Mouse (Mus musculus) stomach, embryonic 15.5 days (tissue): Measurements from ENCODE around the gene Gm42417. TPM values are rescaled to one million over a fixed set of nuclear protein-coding genes. Genes with fewer than 3 reads are reported as not detected.

ENCODE experiments used
- ATAC-seq: fragments of 200-750 bp; cut with Nextera tagmentation; 2 replicates; pipeline ENCODE4 v1.8.0; 2017; ENCODE audit warnings: low read depth, moderate number of reproducible peaks, moderate TSS enrichment; ENCODE audit not compliant: insufficient read depth, low FRiP score
- H3K27ac ChIP-seq: fragments of 300-500 bp; sonication (generic); 2 replicates; pipeline ENCODE4 v1.5.1; 2015; ENCODE audit warnings: mild to moderate bottlenecking, inconsistent platforms
- H3K27me3 ChIP-seq: fragments of 300-500 bp; sonication (generic); replicated peaks from 2 replicates; pipeline ENCODE4 v1.6.1; 2015; ENCODE audit warnings: inconsistent platforms
- H3K36me3 ChIP-seq: fragments of 300-500 bp; sonication (generic); 2 replicates; pipeline ENCODE4 v1.6.1; 2015; ENCODE audit warnings: inconsistent platforms
- H3K4me1 ChIP-seq: fragments of 300-500 bp; sonication (generic); 2 replicates; pipeline ENCODE4 v1.6.1; 2015; ENCODE audit warnings: inconsistent platforms
- H3K4me2 ChIP-seq: fragments of 300-500 bp; sonication (generic); 2 replicates; pipeline ENCODE4 v1.6.1; 2015; ENCODE audit warnings: mild to moderate bottlenecking, inconsistent platforms
- H3K4me3 ChIP-seq: fragments of 300-500 bp; sonication (generic); replicated peaks from 2 replicates; pipeline ENCODE4 v1.5.1; 2015; ENCODE audit warnings: inconsistent platforms
- H3K9ac ChIP-seq: fragments of 300-500 bp; sonication (generic); 2 replicates; pipeline ENCODE4 v1.6.1; 2015; ENCODE audit warnings: inconsistent platforms
- H3K9me3 ChIP-seq: fragments of 300-500 bp; sonication (generic); 2 replicates; pipeline ENCODE4 v1.6.1; 2016; ENCODE audit warnings: inconsistent platforms
- WGBS: fragments of 180-500 bp; shearing (Covaris S2); methylation state at CpG from one replicate; pipeline ENCODE4 v1.1.7; 2015; 5-methylcytosine and 5-hydroxymethylcytosine counted together
- polyA plus RNA-seq: library from polyadenylated mRNA; unstranded; fragments of >200 nt; fragmentation: Nextera tagmentation; extraction: Ambion mirVana; gene quantifications from 2 replicates; pipeline ENCODE4 v1.2.1, GENCODE M21; 2015

Gm42417 gene
- polyA plus RNA-seq, 1 experiment from 2014 or later = not detected

DNA sequence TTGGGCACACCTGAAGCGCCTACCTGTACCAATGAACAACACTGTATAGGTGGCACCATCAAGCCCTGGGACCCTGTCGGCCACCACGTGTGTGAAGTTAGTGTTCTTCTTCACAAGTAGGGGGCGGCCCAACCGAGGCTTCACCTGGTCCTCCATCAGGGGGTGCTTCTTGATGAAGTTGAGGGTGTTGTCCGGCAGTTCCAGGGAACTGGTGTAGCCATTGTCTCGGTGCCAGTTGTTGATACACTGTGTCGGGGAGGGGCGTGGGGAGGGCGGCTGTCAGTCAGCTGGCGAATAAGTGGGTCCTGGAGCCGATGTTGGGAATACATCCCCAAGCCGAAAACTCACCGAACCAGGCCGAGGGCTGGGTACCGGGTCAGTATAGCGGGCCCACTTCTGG, 12.7 kb upstream of the Gm42417 start:
- no peaks in the 10 kb centered on the region for H3K9me3 ChIP-seq
- no peak overlapping the region for H3K4me2 ChIP-seq
- WGBS = 87% methylated on average over 17 of the region's 17 CpGs
- peaks cover 61% of the 10 kb centered on the region for H3K36me3 ChIP-seq
- no peak overlapping the region for H3K27ac ChIP-seq
- ATAC-seq = no peak
- no peak overlapping the region for H3K9ac ChIP-seq
- no peak overlapping the region for H3K4me3 ChIP-seq
- no peaks in the 10 kb centered on the region for H3K27me3 ChIP-seq
- peaks cover 46% of the 10 kb centered on the region for H3K4me1 ChIP-seq

DNA sequence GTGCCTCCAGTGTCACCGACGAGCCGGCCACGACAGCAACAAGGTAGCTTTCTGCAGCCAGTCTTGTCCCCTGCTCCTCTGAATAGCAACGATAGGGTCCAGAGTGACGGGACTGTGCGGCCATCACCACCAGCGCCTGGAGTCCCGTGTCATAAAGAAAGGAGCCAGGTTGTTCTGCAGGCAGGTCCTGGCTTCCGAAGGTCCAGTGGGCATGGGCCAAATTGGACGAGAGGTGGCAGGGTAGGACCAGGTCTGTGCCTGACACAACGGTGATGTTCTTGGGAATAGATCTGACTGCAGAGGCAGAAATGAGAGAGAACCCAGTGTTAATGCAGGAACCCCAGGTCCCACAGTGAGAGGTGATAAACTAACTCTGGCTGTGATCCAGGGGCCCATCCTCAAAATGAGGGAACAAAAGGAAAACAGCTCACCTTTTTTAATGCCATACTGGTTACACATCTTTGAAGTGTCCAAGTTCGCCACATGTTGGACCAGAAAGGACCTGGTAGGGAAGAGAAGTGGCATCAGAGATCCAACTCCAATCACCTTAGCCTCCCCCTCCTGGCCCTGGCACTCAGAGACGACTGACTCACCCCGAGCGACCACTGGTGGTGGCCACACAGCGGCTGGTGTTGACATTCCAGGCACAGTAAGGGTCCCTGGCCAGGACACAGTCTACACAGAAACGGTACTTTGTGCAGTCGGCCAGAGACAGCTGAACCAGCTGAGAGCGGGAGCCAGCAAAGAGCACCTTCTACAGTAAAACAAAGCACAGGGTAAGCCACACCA, 11.0 kb upstream of the Gm42417 start:
- Histone ChIP-seq H3K4me2 (no peak overlapping the region), H3K4me3 (no peak overlapping the region), H3K27ac (no peak overlapping the region), H3K9ac (no peak overlapping the region), H3K9me3 (no peaks in the 10 kb centered on the region), H3K4me1 (peaks cover 40% of the 10 kb centered on the region), H3K27me3 (no peaks in the 10 kb centered on the region), H3K36me3 (peaks cover 61% of the 10 kb centered on the region)
- ATAC-seq = no peak
- 80% methylated on average over 20 of the region's 20 CpGs for WGBS

DNA sequence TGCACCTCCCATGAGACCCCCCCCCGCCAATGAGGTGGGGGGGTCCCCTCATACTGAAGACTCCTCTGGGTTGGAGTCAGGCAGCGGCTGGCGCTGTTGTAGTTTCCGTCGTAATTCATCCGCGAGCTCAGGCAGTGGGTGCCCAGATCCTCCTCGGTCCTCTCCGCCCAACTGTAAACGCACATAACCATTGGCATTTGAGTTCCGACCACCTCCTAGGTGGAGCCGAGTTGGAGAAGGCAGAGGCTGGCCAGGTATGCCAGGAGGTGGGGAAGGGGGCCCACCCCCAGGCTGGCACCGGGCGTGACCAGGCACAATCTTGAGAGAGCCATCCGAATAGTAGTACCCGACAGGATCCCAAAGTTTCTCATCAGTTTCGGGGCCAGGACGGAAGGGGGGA, 10.3 kb upstream of the Gm42417 start:
- no peak for ATAC-seq
- Histone ChIP-seq H3K27ac (no peak overlapping the region), H3K4me3 (no peak overlapping the region), H3K36me3 (peaks cover 53% of the 10 kb centered on the region), H3K9me3 (no peaks in the 10 kb centered on the region), H3K9ac (no peak overlapping the region), H3K4me1 (peaks cover 33% of the 10 kb centered on the region), H3K27me3 (no peaks in the 10 kb centered on the region), H3K4me2 (no peak overlapping the region)
- 74% methylated on average over 18 of the region's 18 CpGs for WGBS

DNA sequence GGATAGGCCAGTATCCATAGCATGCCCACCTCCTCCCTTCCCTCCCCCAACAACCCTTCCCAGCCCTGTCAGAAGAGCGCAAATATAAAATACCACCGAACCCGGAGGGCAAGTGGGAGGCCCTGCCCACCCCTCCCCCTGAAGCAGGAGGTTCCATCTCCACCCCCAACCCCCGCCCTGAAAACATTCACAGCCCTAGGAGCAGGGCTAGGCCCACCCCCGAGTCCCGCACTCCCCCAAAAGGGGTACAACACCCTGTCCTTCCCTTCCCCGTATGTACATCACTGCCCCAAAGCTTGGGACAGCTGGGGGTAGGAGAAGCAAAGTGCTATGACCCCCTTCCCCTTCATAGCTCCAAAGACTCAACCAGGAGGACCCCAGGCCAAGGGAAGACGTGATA, 9.5 kb upstream of the Gm42417 start:
- WGBS = 42% methylated on average over 8 of the region's 8 CpGs
- H3K36me3 ChIP-seq = peaks cover 47% of the 10 kb centered on the region
- H3K9ac ChIP-seq = no peak overlapping the region
- no peaks in the 10 kb centered on the region for H3K9me3 ChIP-seq
- no peaks in the 10 kb centered on the region for H3K27me3 ChIP-seq
- peak overlapping the region; percentile 23; the same call in 1 of the 2 replicates for H3K27ac ChIP-seq
- H3K4me1 ChIP-seq = peaks cover 27% of the 10 kb centered on the region
- ATAC-seq = no peak
- no peak overlapping the region for H3K4me2 ChIP-seq
- no peak overlapping the region for H3K4me3 ChIP-seq

DNA sequence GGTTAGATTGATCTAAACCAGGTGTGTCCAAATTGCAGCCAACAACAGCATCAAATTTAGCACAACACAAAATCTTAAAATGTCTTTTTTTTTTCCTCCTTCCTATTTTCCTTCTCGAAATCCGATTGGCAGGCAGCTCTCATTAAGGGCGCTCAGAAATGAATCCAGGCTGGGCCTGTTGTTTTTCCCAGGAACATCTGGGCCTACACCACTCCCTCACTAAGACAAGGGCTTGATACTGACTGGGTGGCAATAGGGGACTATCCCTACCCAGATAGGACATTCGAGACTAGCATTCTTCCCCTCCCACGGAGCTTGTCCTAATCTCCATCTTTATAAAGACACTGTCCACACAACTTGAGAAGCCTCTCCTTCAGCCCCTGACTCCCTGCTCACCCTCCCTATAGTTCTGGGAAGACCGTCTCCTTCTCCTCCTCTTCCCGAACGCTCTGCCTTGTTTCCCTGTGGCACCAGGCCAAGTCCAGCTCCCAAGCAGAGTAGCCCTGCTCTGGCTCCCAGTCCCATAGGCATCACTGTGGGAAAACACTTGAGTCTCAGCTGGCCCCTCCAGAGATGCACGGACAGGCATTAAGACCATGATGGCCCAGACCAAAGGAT, 8.9 kb upstream of the Gm42417 start:
- no peaks in the 10 kb centered on the region for H3K27me3 ChIP-seq
- WGBS = 31% methylated on average over 9 of the region's 9 CpGs
- no peak overlapping the region for H3K4me3 ChIP-seq
- peaks cover 27% of the 10 kb centered on the region for H3K4me1 ChIP-seq
- peak overlapping the region; percentile 65; the same call in 1 of the 2 replicates for H3K27ac ChIP-seq
- no peak overlapping the region for H3K4me2 ChIP-seq
- H3K9ac ChIP-seq = no peak overlapping the region
- no peak for ATAC-seq
- peaks cover 40% of the 10 kb centered on the region for H3K36me3 ChIP-seq
- no peaks in the 10 kb centered on the region for H3K9me3 ChIP-seq

DNA sequence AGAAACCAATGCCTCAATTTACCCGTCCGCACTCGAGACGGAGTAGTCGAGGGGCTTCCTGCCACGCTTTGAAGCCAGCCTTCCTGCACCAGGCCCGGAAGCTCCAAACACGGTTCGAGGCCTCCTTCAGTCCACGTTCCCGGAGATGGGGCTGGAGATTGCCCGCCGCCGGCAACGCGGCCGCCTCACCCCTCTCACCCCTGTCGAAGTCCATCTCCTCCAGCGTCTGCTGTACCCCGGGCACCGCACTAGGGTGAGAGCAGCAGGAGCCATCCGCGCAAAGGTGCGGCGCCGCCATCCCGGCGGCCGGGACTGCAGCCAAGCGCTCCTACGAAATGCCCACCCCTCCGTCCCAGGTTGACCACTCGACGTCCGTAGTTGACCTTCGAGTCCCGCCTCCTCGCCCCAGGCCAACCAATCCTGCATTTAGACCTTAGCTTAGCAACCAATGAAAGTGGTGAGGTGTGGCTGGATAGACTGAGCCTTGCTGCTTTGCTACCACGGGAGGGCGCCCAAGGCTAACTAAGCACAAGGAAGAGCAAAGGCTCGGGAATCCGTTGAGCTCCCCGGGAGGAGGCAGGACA, 7.8 kb upstream of the Gm42417 start, which contains the start of gene Ankrd39:
TSS of gene Ankrd39 (minus strand) at position 558 of the 584 bp plus-strand sequence.
- WGBS = under 1% methylated on average over 43 of the region's 43 CpGs
- Histone ChIP-seq H3K9me3 (no peaks in the 10 kb centered on the region), H3K36me3 (peaks cover 33% of the 10 kb centered on the region), H3K4me2 (peak within 1 kb of the TSS; percentile 80), H3K4me1 (peaks cover 21% of the 10 kb centered on the region), H3K27ac (peak within 1 kb of the TSS; percentile 65), H3K4me3 (peak within 1 kb of the TSS; percentile 66), H3K9ac (peak within 1 kb of the TSS; percentile 49), H3K27me3 (no peaks in the 10 kb centered on the region)
- ATAC-seq = peak; percentile 97

DNA sequence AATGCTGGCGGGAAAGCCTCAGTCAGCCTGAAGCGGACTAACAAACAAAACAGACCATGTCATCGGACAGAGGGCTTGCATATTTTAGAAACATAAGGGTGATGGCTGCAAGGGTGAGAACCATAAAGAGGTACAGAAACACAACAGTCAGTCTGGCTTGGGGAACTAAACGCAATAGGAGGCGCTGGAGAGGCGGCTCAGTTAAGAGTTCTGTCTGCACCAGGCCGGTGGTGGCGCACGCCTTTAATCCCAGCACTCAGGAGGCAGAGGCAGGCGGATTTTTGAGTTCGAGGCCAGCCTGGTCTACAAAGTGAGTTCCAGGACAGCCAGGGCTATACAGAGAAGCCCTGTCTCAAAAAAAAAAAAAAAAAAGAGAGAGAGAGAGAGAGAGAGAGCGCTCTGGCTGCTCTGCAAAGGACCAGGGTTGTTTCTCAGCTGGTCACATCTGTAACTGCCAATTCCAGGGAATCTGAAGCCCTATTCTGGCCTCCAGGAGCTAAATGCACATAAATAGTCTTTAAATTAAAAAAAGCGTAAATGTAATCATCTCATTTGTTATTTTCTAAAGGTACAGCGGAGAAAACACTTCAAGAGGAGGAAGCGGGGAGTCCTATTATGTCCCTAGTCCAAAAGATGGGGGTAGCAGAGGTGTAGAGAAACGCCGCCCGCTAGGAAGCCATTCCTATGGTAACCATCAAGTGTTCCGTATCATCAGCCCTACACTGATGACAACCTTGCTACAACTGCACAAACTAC, 6.8 kb upstream of the Gm42417 start:
- Histone ChIP-seq H3K27ac (no peak overlapping the region), H3K9ac (0 out of 2 replicates have a peak overlapping the region, but pooled peaks have one; percentile 49), H3K27me3 (no peaks in the 10 kb centered on the region), H3K9me3 (no peaks in the 10 kb centered on the region), H3K4me3 (peak overlapping the region; percentile 66), H3K4me1 (peaks cover 21% of the 10 kb centered on the region), H3K36me3 (peaks cover 34% of the 10 kb centered on the region), H3K4me2 (peak overlapping the region; percentile 80)
- 69% methylated on average over 19 of the region's 19 CpGs for WGBS
- no peak for ATAC-seq

DNA sequence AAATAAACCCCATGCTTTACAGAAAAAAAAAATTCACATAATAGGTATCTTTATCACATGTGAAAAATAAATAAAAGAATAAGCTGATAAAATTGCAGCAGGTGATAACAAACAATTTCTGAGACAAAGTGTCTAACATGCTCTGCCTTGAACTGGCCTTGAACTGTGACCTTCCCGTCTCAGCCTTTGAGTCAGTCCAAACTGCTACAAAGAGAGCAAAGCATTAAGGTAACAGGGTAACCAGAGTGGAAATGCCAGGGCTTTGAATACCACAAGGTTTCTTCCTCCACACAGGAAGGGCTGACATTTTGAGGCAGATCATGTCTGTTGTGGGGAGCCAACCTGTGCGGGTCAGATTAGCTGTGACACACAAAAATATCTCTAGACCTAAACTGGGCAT, 6.2 kb upstream of the Gm42417 start:
- Histone ChIP-seq H3K9me3 (no peaks in the 10 kb centered on the region), H3K27ac (no peak overlapping the region), H3K4me3 (no peak overlapping the region), H3K4me1 (peaks cover 21% of the 10 kb centered on the region), H3K4me2 (peak overlapping the region; percentile 80), H3K36me3 (peaks cover 33% of the 10 kb centered on the region), H3K27me3 (no peaks in the 10 kb centered on the region), H3K9ac (no peak overlapping the region)
- ATAC-seq = no peak
- WGBS = 63% methylated on average over 2 of the region's 2 CpGs

DNA sequence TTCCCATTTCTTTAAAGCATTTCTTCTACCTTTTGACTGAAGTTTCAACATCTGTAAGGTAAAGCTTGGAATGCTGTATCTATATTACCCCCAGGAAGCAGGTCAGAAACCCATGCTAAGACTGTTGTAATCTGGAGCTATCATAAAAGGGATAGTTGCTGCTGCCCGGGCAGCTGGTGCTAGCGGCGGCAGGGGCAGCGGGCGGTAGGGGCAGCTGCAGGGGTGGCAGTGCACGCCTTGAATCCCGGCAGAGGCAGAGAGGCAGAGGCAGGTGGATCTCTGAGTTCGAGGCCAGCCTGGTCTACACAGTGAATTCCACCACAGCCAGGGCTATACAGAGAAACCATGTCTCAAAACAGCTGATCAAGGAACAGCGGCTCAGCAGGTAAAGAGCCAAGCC, 3.7 kb upstream of the Gm42417 start:
- Histone ChIP-seq H3K27ac (no peak overlapping the region), H3K4me3 (no peak overlapping the region), H3K9ac (no peak overlapping the region), H3K9me3 (no peaks in the 10 kb centered on the region), H3K27me3 (no peaks in the 10 kb centered on the region), H3K4me2 (no peak overlapping the region), H3K4me1 (peaks cover 6% of the 10 kb centered on the region), H3K36me3 (peaks cover 23% of the 10 kb centered on the region)
- no peak for ATAC-seq
- 92% methylated on average over 9 of the region's 9 CpGs for WGBS

DNA sequence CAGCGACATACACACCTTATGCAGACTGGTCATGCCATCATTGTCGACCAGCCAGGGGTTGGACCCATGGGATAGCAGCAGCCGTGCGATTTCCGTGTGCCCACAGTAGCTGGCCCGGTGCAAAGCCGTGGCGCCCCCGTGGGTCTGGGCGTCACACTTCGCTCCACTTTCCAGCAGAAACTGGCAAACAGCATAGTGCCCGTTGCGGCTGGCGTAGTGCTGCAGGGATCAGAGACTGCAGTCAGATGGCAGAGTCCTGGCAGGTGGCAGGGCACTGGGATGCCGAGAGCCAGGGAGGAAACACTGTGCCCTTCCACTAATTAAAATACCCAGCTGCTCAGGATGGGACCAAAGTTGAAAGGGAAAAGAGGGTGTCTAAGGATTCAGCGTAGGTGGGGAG, 2.6 kb upstream of the Gm42417 start:
- H3K36me3 ChIP-seq = peaks cover 27% of the 10 kb centered on the region
- ATAC-seq = no peak
- no peak overlapping the region for H3K4me3 ChIP-seq
- WGBS = 95% methylated on average over 16 of the region's 16 CpGs
- no peak overlapping the region for H3K4me2 ChIP-seq
- H3K27me3 ChIP-seq = no peaks in the 10 kb centered on the region
- H3K27ac ChIP-seq = no peak overlapping the region
- no peak overlapping the region for H3K9ac ChIP-seq
- H3K9me3 ChIP-seq = no peaks in the 10 kb centered on the region
- no peaks in the 10 kb centered on the region; the same call in 1 of the 2 replicates for H3K4me1 ChIP-seq

DNA sequence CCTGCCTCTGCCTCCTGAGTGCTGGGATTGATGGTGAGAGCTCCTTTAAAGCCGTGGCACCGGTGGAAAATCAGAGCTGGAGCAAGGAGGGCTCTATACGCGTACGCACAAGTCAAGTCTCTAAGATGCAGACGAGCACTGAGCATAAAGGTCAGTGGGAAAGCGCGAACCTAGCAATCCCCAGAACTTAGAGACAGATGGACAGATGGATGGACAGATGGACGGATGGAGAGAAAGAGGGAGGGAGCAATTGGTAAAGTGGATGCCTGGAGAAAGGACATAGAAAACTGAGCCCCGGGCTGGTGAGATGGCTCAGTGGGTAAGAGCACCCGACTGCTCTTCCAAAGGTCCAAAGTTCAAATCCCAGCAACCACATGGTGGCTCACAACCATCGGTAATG, 1.6 kb upstream of the Gm42417 start:
- H3K36me3 ChIP-seq = peaks cover 27% of the 10 kb centered on the region
- H3K27ac ChIP-seq = no peak overlapping the region
- no peaks in the 10 kb centered on the region for H3K9me3 ChIP-seq
- WGBS = 94% methylated on average over 12 of the region's 12 CpGs
- H3K4me1 ChIP-seq = no peaks in the 10 kb centered on the region; the same call in 1 of the 2 replicates
- H3K4me3 ChIP-seq = no peak overlapping the region
- no peaks in the 10 kb centered on the region for H3K27me3 ChIP-seq
- no peak overlapping the region for H3K4me2 ChIP-seq
- ATAC-seq = no peak
- no peak overlapping the region for H3K9ac ChIP-seq
